Mouse (Mus musculus) left cerebral cortex, postnatal 4 days (tissue): ENCODE results near the gene Il17re. TPM values are rescaled to one million over a fixed set of nuclear protein-coding genes. Genes with fewer than 3 reads are reported as not detected.
A peak's percentile ranks its signal among the peaks of the same experiment; 100 is the strongest.

ENCODE experiments used
- DNase-seq: peaks from one replicate; pipeline ENCODE4 v3.0.0-alpha.2; 2022
- intact Hi-C: fragments of 180-260 bp; cut with DNase I; formaldehyde crosslinking; loops from one replicate; pipeline ENCODE4 v1.15.1; 2025
- total RNA-seq, 2 experiments: library from RNA; stranded (reverse); gene quantifications; 2 replicates each; pipeline ENCODE4 v1.2.3; 2021

Gene Il17re
- total RNA-seq, 2 experiments from 2014 or later, result 0.26 to 0.30 TPM

DNA sequence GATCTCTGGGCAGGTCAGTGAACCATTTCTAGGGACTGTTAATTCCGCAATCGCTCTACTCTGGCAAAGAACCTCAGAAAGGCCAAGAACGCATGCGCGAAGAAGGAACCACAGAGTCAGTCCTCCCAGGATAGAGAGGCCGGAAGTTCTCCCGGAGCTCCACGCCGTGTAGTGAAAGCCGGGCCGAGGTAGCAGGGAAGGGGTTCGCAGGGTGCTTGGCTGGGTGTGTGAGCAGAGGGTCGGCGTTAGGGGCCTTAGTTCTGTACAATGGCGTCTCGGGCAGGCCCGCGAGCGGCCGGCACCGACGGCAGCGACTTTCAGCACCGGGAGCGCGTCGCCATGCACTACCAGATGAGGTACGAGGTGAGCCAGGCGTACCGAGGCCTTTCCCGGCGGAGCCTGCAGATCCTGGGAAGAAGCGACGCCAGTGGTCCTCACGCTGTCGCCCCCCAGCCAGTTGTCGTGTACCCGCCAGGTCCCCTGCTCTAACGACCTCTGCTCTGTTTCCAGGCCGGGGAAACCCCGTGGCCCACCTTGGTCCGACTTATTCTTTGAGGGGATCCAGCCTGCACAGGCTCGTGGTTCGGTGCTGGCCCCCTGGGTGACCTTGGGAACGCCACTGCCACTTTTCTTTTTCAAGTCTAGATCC is 15.7 kb upstream of the Il17re start, which contains the start of gene Jagn1:
Gene Jagn1, plus strand, starts transcription at position 128 of the 649 bp plus-strand sequence.
- peak; percentile 90 for DNase-seq
- intact Hi-C loops, result no loop called here

DNA sequence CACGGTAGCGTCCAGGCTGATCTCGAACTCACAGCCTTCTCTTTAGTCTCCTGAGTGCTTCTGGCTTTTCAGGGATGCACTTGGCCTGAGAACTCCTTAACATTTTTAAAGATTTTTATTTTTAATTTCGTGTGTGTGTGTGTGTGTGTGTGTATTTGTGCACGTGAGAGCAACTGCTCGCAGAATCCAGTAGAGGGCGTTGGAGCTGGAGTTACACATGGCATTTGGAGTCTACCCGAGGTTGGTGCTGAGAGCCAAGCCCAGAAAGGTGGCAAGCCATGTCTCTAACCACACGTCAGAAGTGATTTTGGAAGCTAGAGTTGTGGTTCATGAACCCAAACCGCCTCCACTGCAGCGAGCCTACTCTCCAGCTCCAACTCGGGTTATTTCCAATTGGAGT is 15.2 kb upstream of the Il17re start:
- intact Hi-C loops, result no loop called here
- no peak for DNase-seq

DNA sequence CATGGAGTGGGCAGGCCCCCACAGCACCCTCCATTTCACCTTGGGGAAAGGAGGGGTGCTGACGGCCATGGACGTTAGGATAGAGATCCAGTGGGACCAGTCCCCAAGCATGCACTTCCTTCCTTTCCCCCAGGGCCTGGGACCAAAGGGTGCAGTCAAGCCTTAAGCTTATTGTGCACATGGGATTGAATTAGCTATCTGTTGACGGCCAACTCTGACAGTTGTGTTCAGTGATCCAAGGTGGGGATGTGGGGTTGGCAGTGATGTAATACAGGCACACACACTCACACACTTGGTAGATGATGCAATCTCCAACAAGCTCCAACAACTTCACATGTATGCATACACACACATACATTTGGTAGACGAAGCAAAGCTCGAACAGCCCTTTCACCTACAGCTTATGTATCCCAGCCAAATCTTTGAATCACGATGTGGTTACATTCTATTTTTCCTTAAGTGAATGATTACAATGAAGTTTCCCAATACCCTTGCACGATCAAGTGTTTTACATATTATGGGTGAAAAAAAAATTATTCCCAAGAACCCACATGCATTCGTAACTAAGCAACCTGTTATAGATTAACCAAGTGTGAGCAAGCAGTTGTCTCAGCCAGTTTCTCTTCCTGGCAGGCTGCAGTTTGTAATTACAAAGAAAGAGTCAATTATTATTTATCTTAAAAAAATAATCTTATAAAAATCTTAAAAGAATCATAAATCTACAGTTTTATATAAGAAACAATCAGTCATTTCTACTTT is 13.9 kb upstream of the Il17re start:
- DNase-seq, result no peak
- intact Hi-C loops, result no loop called here

DNA sequence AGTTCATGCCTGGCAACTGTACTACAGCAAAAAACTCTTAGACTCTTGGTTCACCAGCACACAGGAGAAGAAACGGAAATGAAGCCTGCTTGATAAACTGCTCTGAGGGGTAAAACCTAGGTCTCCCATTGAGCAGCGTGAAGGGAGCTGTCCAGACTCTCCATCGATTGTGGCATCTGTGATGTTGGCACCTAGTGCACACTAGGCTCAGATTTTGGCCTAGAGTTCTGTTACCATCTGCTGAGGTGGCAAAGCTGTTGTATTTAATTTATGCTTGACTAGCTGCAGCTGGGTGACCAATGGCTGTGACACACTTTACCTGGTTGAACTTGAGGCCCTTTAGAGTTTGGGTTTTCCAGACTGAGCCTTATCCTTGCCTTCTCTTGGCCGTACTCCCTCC is 10.6 kb upstream of the Il17re start:
- intact Hi-C loops, result no loop called here
- peak; percentile 67 for DNase-seq

DNA sequence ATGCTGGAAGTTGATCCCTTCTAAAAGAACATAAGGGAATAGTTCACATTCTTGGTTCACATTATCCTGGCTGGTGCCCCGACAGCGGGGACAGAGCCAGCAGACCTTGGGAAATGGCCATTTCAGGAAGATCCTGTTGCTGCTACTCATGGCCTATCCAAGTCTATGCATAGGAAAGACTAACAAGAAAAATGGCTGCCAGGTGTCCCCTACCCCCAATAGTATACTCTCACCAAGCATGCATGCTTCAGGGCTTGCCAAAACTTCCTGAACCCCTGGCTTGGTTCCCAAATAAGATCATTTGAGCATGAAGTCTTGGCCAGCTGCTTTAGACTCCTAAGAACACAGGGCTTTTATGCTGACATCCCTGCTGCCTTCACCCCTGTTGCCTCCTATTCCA is 6.4 kb upstream of the Il17re start:
- DNase-seq, result peak; percentile 63
- intact Hi-C loops, result no loop called here

DNA sequence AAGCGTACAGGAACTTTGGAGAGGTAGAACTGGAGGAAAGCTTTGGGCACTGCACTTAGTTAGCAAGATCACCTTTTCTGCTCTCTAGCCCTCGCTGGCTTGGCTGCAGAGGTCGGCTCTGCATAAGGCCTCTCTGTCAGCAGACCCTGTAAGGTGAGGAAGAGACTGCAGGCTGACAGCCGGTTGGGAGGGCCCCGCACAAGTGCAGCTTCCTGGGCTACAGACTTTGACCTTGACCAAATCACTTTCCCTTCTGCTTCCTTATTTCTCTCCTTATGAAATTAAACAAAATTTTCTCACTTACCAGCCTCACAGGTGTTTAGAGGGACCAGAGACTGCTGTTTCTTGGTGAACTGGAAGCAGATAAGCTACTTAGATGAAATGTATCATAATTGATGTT is 3.3 kb upstream of the Il17re start:
- intact Hi-C loops, result no loop called here
- DNase-seq, result no peak

DNA sequence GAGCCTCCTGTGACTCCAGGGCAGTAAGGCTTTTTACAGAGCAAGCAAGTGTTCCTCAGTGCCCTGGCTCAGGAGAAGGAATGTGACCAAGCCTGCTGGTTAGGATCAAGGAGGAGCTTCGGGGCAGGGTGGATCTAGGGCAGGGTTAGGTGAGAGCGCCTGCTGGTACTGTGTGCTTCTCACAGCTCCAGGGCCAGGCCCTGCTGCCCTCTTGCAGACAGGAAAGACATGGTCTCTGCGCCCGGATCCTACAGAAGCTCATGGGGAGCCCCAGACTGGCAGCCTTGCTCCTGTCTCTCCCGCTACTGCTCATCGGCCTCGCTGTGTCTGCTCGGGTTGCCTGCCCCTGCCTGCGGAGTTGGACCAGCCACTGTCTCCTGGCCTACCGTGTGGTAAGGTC is 351 bp downstream of the Il17re start:
- no peak for DNase-seq
- intact Hi-C loops, result no loop called here

DNA sequence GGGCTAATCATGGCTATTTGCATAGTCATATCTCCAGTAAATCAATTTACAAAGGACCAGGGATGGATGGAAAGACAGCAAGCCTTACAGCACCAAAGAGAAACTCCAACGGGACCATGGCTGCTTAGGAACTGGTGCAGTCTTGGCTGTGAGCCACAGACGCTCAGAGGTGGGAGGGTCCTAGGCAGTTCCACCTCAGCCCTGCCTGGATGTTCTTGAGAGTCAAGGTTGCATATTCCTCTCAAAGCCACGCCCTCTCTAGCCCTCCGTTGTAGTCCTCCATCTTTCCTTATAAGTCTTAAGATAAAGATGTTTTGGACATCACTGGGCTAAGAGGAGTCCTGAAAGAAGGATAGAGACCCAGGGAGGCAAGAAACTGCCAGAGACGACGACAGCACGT is 5.8 kb downstream of the Il17re start:
- no peak for DNase-seq
- intact Hi-C loops, result no loop called here

DNA sequence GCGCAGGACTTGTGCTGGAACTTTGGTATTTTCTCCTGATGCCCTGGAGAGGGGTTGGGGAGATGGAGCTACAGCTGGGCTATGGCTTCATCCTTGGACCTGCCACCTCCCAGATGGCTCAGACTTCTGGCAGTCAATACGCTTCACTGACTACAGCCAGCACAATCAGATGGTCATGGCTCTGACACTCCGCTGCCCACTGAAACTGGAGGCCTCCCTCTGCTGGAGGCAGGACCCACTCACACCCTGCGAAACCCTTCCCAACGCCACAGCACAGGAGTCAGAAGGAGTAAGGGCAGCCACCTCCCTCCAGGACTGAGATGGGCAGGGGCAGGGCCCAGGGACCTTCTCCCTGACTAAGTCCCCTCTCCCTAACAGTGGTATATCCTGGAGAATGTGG is 7.3 kb downstream of the Il17re start:
- peak; percentile 76 for DNase-seq
- intact Hi-C loops, result no loop called here

DNA sequence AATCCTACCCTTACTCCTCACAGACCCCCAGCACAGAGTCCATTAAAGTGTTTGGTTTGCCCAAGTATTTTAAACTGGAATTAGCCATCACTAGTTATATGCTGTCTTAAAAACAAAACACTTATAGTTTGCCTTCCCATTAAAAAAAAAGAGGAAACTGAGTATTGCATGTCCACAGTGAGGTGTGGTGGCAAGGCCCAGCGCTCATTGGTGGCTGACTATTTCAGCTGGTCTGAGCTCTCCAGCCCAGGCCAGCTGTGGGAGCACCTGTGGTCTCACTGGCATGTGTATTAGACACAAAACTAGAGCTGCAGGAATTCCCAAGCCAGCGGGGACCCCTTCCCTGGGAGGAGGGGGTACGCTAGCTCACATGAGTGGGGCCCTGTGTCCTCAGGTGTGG is 10.2 kb downstream of the Il17re start:
- no peak for DNase-seq
- intact Hi-C loops, result no loop called here

DNA sequence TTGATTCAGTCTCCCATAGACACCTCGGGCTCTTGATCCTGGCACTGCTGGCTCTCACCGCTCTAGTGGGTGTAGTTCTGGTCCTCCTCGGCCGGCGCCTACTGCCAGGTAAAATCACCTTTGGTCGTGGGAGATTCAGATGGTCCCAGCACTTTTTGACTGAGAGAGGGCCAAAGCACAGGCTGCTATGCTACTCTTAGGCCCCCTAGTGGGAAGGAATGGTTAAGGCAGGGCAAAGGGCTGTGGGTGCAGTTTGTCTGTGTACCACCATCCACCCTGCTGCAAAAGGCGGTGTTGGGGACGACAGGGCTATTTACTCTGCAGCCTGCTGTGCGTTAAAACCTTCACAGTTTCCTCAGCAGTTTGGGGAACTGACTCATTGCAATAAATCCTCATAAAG is 10.7 kb downstream of the Il17re start:
- intact Hi-C loops, result no loop called here
- DNase-seq, result peak; percentile 69

DNA sequence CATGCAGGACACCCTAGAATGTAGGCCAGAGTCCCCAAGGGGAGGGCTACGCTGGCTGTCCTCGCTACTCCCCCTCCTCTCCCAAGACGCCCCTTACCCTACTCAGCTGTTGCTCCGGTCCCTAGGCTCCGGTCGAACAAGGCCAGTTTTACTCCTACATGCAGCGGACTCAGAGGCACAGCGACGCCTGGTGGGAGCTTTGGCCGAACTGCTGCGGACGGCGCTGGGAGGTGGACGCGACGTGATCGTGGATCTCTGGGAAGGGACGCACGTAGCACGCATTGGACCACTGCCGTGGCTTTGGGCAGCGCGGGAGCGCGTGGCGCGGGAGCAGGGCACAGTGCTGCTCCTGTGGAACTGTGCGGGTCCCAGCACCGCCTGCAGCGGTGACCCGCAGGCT is 11.1 kb downstream of the Il17re start:
- intact Hi-C loops, result no loop called here
- peak; percentile 80 for DNase-seq

DNA sequence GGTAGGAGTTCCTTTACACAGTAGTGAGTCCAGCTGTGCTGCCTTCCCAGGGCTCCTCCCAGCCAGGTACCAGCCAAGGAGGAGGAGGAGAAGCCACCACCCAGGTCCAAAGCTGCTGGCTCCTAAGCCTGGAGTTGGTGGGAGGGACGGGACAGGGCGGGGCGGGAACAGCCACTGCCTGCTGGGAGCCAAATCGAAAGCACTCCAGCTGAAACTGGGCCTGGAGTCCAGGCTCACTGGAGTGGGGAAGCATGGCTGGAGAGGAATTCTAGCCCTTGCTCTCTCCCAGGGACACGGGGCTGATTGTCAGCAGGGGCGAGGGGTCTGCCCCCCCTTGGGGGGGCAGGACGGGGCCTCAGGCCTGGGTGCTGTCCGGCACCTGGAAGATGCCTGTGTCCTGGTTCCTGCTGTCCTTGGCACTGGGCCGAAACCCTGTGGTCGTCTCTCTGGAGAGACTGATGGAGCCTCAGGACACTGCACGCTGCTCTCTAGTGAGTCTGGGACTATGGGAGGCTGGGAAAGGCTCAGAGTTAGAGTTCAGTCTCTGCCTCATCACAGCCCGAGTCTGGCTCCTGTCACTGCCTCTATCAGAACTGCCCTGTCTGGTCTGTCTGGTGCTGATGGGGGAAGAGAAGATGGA is 13.1 kb downstream of the Il17re start, which contains the start of gene Il17rc:
Gene Il17rc, plus strand, starts transcription at position 131 of the 640 bp plus-strand sequence.
- DNase-seq, result no peak
- intact Hi-C loops, result no loop called here

DNA sequence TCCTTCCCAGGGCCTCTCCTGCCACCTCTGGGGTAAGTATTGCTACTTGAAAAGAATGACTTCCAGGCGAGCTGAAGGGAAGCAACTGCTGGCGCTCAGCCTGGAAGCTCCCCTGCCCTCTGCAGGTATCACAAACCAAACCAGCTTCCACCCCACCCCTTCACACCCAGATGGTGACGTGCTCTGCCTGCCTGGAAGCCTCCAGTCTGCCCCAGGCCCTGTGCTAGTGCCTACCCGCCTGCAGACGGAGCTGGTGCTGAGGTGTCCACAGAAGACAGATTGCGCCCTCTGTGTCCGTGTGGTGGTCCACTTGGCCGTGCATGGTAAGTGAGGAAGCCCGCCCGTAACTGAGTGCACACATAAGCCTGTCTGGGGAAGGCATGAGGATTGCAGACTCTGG is 13.8 kb downstream of the Il17re start:
- no peak for DNase-seq
- intact Hi-C loops, result no loop called here

DNA sequence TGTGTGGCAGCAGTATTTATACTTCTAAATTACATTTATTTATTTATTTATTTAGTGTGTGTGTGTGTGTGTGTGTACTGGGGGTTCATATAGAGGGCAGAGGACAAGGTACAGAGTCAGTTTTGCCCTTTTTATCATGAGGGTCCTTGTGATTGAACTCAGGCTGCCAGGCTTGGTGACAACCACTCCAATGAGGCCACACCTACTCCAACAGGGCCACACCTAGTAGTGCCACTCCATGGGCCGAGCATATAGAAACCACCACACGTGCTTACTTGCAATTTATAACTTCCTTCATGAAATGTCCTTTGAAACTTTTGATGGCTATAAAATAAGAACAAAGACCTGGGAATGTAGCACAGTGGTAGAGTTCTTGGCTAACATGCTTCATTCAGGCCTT is 15.0 kb downstream of the Il17re start:
- intact Hi-C loops, result no loop called here
- no peak for DNase-seq

DNA sequence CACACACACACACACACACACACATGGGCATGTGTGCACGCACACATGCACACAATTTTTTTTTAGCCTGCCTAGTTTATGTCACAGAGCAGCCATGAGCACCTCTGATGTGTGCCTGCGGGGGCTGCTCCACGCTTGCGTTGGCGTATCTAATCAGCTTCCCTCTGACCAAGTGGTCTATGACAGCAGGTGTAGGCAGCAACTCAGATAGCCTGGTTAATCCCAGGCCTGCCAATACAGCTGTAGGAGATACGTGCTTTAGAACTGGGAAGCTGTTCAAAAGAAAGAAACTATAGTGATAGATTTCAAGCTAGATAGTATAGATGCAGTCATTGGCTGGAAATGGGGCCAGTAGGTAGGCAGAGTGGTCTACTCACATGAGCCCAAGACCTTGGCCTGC is 15.4 kb downstream of the Il17re start:
- no peak for DNase-seq

DNA sequence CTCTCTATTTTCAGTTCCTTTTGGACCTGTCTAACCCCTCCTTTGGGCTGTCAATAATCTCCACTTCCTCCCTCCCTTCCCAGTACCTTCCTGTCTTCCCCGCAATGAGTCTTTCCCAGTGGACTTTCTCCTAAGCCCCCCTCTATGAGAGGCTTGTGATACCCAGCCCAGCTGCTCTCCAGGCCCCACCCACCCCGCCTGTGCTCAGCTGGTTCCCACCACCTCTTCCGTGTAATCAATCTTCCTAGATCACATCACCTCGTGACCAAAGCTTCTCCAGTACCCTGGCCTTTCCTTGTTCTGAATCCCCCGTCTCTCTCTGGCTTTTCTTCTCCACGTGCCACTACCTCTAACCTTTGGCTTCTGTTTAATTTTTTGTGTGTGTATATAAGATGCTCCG is 19.1 kb downstream of the Il17re start:
- no peak for DNase-seq
- intact Hi-C loops, result no loop called here

More for the DNA sequence above, 15.4 kb downstream of the Il17re start:
- intact Hi-C loops, result no loop called here

DNA sequence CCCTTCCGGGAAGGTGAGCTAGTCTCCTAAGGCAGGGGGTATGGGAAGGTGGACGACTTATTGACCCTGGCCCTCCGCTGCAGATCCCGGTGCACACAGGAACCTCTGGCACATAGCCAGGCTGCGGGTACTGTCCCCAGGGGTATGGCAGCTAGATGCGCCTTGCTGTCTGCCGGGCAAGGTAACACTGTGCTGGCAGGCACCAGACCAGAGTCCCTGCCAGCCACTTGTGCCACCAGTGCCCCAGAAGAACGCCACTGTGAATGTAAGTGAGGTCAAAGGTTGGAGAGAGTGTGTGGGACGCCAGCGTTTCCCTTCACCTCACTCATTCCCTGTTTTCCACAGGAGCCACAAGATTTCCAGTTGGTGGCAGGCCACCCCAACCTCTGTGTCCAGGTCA is 20.6 kb downstream of the Il17re start:
- DNase-seq, result no peak
- intact Hi-C loops, result no loop called here

DNA sequence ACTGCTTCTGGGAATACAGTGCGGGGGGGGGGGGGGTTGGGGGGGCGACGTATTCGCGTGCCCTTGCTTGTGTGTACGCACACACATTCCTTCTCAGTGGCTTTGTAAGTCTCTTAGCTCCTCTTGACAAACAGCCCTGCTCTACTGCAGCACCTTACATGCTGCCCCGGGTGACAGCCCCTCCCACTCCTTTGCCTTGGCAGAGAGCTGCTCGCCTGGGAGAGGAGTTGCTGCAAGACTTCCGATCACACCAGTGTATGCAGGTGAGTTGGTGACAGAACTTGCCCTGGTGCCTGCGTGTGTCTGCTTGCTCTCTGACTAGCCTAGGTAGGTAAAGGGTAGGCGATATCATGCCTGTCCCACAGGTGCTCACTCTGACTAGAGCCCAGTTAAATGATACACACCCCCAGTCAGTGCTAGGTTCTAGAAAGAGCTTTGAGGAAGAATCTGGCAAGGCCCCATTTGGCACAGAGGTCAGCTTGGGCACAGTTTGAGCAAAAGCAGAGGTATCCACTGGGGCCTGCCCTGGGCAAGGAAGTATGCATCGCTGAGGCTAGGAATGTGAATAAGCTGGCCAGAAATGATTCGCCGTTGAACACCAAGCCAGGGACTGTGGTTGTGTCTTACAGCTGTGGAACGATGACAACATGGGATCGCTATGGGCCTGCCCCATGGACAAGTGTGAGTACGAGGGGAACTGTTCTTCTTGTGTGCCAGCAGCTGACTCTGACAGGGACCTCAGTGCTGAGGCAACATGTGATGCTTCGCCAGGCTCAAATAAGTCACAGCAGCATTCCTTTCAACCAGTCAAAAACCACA is 22.5 kb downstream of the Il17re start:
- no peak for DNase-seq
- intact Hi-C loops, result no loop called here

DNA sequence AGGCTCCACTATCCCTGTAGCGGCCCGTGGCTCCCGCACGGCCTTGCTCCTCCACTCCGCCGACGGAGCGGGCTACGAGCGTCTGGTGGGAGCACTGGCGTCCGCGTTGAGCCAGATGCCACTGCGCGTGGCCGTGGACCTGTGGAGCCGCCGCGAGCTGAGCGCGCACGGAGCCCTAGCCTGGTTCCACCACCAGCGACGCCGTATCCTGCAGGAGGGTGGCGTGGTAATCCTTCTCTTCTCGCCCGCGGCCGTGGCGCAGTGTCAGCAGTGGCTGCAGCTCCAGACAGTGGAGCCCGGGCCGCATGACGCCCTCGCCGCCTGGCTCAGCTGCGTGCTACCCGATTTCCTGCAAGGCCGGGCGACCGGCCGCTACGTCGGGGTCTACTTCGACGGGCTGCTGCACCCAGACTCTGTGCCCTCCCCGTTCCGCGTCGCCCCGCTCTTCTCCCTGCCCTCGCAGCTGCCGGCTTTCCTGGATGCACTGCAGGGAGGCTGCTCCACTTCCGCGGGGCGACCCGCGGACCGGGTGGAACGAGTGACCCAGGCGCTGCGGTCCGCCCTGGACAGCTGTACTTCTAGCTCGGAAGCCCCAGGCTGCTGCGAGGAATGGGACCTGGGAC is 24.3 kb downstream of the Il17re start:
- no peak for DNase-seq
- intact Hi-C loops, result no loop called here
